Mouse (Mus musculus): ENCODE data around the gene Rnf166.

Gene Rnf166

GRCm38 (mm10) chr8:122441326-122441725, 34.5 kb downstream of the Rnf166 start:
- DNase-seq (ENCODE audit: low read depth, low spot score) = no peak

- DNase-seq (ENCODE audit: low read depth, low spot score) = no peak
Measured at GRCm38 (mm10) chr8:122439336-122439735, 36.5 kb downstream of the Rnf166 start.

- DNase-seq (ENCODE audit: low read depth, low spot score) = no peak
Measured at GRCm38 (mm10) chr8:122437708-122438331, 38.0 kb downstream of the Rnf166 start.

GRCm38 (mm10) chr8:122436586-122437125, 39.2 kb downstream of the Rnf166 start:
- no peak for DNase-seq (ENCODE audit: low read depth, low spot score)

GRCm38 (mm10) chr8:122436146-122436545, 39.7 kb downstream of the Rnf166 start:
- no peak for DNase-seq (ENCODE audit: low read depth, low spot score)

GRCm38 (mm10) chr8:122435375-122435774, 40.5 kb downstream of the Rnf166 start:
- no peak for DNase-seq (ENCODE audit: low read depth, low spot score)

GRCm38 (mm10) chr8:122433269-122433905, 42.5 kb downstream of the Rnf166 start:
- DNase-seq (ENCODE audit: low read depth, low spot score) = no peak

GRCm38 (mm10) chr8:122432443-122433268, 43.2 kb downstream of the Rnf166 start, which contains the start of gene Cyba:
Gene Cyba (minus strand): TSS chr8:122432930.
- peak; percentile 48 for DNase-seq (ENCODE audit: low read depth, low spot score)

- DNase-seq (ENCODE audit: low read depth, low spot score) = no peak
Measured at GRCm38 (mm10) chr8:122431694-122432442, 44.0 kb downstream of the Rnf166 start.

GRCm38 (mm10) chr8:122430646-122431045, 45.2 kb downstream of the Rnf166 start:
- no peak for DNase-seq (ENCODE audit: low read depth, low spot score)

- no peak for DNase-seq (ENCODE audit: low read depth, low spot score)
Measured at GRCm38 (mm10) chr8:122430058-122430636, 45.7 kb downstream of the Rnf166 start.

GRCm38 (mm10) chr8:122428163-122428562, 47.7 kb downstream of the Rnf166 start:
- DNase-seq (ENCODE audit: low read depth, low spot score) = no peak

- DNase-seq (ENCODE audit: low read depth, low spot score) = no peak
Measured at GRCm38 (mm10) chr8:122427607-122428006, 48.3 kb downstream of the Rnf166 start.

- DNase-seq (ENCODE audit: low read depth, low spot score) = no peak
Measured at GRCm38 (mm10) chr8:122426145-122426544, 49.7 kb downstream of the Rnf166 start.

GRCm38 (mm10) chr8:122423659-122424058, 52.2 kb downstream of the Rnf166 start:
- DNase-seq (ENCODE audit: low read depth, low spot score) = no peak

GRCm38 (mm10) chr8:122423217-122423616, 52.6 kb downstream of the Rnf166 start:
- DNase-seq (ENCODE audit: low read depth, low spot score) = no peak

- no peak for DNase-seq (ENCODE audit: low read depth, low spot score)
Measured at GRCm38 (mm10) chr8:122421376-122422070, 54.3 kb downstream of the Rnf166 start, which contains the start of gene Il17c. Gene Il17c (plus strand): TSS chr8:122422020.

- no peak for DNase-seq (ENCODE audit: low read depth, low spot score)
Measured at GRCm38 (mm10) chr8:122419881-122420555, 55.8 kb downstream of the Rnf166 start.

All from forelimb bud, embryonic 11.5 days (tissue).